Mouse (Mus musculus) MEL (cell line): ENCODE measurements around the gene Mpnd.

ENCODE experiments used
- EP300 ChIP-seq, 2 experiments: IDR thresholded peaks; 2 replicates each; pipeline ENCODE4 v1.6.1; 2011; ENCODE audit warnings: improper control_type of control experiment in 2 of 2, low read length in 2 of 2, low read depth in 1 of 2, mild to moderate bottlenecking in 1 of 2
- POLR2A ChIP-seq, 2 experiments: IDR thresholded peaks; 2 replicates each; pipeline ENCODE4 v1.6.1; 2011 to 2012; ENCODE audit warnings: low read length in 2 of 2, mild to moderate bottlenecking in 2 of 2, control low read depth in 1 of 2, improper control_type of control experiment in 1 of 2, low read depth in 1 of 2, moderate library complexity in 1 of 2; ENCODE audit not compliant: control insufficient read depth in 1 of 2, insufficient read depth in 1 of 2, poor library complexity in 1 of 2
- USF1 ChIP-seq: IDR thresholded peaks from 2 replicates; pipeline ENCODE4 v1.6.1; 2014; ENCODE audit warnings: low read depth, mild to moderate bottlenecking, inconsistent platforms, low read length, improper control_type of control experiment, moderate library complexity
- ZNF384 ChIP-seq: IDR thresholded peaks from 2 replicates; pipeline ENCODE4 v1.6.1; 2012; ENCODE audit warnings: low read depth, mild to moderate bottlenecking, inconsistent platforms, low read length, improper control_type of control experiment

DNA sequence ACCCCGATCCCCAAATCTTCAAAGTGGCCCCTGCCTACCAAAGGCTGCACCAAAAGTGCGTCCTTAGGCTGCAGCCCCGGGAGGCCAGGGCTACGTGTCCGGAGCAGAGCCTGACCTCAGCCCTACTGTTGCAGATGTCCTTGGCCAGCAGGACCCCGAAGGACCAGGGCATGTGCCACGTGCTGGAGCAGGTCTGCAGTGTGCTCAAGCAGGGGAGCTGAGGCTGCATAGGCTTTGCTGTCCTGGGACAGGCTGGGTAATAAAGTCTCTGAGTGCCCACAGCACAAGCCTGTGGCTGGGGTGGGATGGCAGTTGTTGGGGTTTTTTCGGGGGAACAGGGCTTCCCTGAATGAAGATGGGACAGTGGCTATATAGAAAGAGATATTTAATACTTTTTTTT, 10.9 kb downstream of the Mpnd start:
- TF ChIP-seq USF1 (no peak), POLR2A (IDR thresholded peaks at IDR 0.05; ENCODE audit: control insufficient read depth in 1 of 2, insufficient read depth in 1 of 2, low read depth in 1 of 2, low read length in 2 of 2, poor library complexity in 1 of 2) (no peak), ZNF384 (no peak), EP300 (IDR thresholded peaks at IDR 0.05; ENCODE audit: low read depth in 1 of 2, low read length in 2 of 2) (no peak)
